Mouse (Mus musculus): ENCODE measurements around the gene Sypl2. TPM values are rescaled to one million over a fixed set of nuclear protein-coding genes. Genes with fewer than 3 reads are reported as not detected.

Sypl2 gene
- polyA plus RNA-seq (2014; fragmentation: Illumina TruSeq; extraction: RNeasy Lipid Tissue Mini Kit (QIAGEN cat#74804); ENCODE audit: low read depth, low replicate concordance): 14.7 TPM

DNA sequence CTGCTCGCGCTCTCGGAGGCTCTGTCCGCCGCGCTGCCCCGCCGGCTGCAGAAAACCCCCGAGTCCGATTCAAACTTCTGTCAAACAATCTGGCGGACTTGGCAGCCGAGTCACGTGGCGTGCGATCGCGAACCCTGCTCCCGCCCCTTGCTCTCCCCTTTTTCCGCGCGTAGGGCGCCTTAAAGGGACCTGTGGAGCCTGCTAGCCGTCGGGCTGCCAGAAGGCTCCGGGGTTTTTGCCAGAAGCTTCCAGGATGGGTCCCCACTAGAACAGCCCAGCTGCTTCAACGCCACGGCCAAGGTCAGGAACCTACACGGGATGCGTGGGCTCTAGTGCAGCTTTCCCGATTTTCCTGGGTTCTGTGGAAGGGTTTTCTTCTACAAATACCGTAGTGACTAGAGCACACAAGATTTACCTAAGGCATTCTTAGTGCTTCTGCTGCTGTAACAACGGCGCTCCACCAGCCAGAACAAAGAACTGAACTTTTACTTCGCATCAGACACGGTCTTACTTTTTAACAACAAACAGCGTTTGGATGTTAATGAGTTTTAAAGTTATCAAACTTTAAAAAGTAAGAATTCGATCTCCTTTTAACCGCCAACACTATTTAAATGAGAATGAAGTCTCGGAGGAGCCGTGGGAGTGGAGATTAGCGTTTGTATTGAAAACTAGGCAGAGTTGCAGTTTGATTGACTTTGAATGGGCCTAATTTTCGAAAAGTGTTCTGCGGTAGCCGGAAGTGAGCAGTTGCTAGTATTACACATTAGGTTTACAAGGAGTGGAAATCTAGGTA lies at the start of gene Sypl2:
Sypl2 (minus strand) TSS at position 91 of the 793 bp plus-strand sequence.

DNA sequence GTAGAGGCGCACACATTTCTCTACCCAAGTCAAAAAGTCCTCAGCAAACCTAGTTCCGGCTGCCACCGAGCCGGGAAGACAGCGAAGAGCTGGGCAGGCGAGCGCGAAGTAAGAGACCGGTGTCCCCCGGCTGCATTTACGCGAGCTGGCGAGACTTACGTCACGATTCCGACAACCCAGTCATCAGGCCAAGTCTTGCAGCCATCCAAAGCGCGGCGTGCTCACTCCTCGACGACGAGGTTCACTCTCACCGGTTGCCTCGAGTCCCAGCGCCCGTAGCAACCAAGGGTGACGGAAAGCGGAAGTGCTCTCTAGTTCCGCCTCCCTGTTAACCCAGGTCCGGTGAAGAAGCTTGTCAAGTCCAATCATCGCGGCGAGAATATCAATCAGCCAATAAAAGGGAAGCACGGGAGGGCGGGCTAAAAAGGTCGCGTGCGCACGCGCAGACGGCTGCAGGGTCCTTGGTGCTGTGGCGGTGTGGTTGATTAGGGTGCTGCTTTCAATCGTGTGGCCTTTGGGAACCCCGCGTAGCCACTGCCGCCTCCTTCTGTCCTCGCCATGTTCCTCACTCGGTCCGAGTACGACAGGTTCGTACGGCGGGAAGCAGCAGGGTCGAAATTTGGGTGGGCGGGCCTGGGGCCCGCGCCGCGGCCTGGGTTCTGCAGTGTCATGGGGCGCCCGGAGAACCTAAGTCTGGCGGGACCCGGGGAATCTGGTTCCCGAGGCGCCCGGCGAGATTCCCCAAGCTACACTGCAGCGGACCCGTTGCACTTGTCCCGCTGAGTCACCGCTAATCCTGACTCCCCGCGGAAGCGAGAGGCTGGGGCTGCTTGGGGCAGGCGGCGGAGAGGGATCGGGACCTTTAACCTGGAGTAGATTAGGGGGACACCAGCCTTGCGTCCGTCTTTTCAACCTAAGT lies 30.5 kb upstream of the Sypl2 start, which contains the start of gene Psma5:
Psma5 (plus strand) TSS at position 208 of the 919 bp plus-strand sequence.

DNA sequence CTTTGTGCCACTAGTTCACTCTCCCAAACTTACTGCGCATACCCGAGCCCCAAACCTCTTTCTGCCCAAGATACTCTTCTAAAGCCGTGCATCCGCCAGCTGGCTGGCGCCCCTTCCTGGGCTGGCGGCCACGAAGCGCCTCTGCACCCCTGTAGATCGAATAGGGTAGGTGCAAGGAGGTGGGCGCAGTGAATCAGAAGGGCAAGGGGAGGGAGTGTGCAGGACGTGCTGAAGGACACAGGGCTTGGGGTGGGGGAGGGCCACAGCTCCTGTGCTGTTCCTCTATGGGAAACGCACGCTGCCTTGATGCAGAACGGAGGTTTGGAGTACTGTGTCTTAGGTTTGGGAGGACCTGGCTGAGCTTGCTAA lies 15.7 kb downstream of the Sypl2 start, which contains the start of gene Atxn7l2:
Atxn7l2 (minus strand) TSS at position 164 of the 369 bp plus-strand sequence.

DNA sequence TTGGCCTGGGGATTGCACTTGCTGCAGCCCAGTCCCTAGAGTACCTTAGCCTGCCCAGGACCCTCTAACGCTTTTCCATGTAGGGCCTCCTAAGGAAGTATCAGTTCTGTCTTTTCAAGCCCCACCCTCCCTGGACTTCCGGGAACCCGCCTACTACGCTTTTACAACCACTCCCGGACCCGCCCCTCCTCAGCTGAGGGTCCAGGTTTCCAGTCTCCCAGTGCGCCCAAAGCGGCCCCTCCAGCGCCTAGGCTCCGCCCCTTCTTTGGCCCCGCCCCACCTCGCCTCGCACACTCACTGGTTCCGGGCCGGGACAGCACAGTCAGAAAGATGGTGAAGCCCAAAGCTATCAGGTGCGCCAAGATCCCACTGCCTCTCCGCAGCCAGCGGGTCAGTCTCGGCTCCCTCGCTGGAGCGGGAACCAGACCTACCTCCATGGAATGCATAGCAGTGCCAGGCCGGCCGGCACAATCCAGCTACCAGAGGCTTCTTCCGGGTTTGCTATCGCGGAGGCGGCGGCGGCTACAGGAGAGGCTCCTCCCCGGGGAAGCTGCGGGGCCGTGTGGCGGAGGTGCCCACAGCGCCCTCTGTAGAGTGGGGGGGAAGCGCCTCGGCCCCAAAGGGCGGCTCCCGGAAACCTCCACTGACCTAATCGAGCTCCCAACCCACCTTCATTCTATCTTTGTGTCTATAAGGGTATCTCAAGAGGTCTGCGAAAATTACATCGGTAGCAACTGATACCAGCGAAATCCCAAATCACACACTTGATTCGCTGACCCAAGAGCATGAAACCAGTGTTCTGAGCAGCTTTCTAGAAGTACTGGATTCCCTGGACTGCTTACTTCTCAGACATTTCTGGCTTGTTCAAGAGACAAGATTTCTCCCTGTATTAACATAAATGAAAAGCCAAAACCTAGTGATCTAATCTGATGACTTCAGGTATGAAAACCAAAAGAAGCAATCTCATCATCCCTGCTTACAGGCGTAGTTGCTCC lies 25.8 kb downstream of the Sypl2 start, which contains the start of gene Cyb561d1:
Cyb561d1 (minus strand) TSS at position 884 of the 995 bp plus-strand sequence.

DNA sequence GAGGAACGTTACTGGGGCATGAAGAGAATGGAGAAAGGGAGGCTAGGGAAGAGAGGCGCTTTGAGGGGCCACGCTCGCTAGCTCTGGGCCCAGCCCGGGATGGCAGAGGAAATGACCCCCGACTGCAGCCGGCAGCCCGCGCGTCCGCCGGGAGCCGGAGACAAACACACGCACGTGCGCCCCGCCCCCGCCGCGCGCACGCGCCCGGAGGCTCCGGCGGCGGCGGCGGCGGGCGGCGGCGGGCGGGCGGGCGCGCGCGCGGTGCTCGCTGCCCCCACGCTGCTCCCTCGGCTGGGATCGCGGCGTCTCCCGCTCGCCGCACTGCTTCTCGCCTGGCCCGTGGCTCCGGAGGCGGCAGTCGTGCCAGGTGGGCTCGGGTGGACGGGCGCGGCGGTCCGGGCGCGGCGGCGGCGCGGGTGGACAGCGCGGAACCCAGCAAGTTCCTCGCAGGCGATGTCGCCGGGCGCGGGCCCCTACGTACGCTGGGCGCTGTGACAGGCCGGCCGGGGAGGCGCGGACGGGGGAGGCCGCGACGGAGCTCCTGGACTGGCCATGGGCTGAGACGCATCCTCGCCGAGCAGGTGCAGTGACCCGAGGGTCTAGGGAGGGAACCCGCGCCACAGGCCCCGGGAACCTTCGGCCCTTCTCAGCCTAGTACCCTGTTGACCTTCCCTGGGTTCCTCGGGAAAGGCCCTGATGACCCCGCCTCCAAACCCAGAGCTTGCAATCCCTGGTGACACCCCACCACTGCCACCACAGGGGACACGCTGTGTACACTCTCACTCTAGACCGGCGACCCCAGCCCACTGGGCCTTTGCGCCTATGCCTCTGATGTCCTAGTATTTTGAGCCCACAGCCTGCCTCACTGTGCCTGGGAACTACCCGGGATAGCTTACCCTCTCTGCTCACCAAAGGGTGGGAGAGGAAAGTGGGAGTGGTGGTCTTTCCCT lies 40.1 kb downstream of the Sypl2 start, which contains the start of gene Amigo1:
Amigo1 (plus strand) TSS at position 238 of the 950 bp plus-strand sequence.

Other genes with a start within 250 kb of the Sypl2 start
- 66.2 TPM for gene Gstm2, start 240.2 kb downstream of the Sypl2 start, polyA plus RNA-seq (2014; fragmentation: Illumina TruSeq; extraction: RNeasy Lipid Tissue Mini Kit (QIAGEN cat#74804); ENCODE audit: low read depth, low replicate concordance)
- gene Gstm1, start 208.7 kb downstream of the Sypl2 start, polyA plus RNA-seq (2014; fragmentation: Illumina TruSeq; extraction: RNeasy Lipid Tissue Mini Kit (QIAGEN cat#74804); ENCODE audit: low read depth, low replicate concordance): 53.9 TPM
- gene Gstm4, start 181.8 kb downstream of the Sypl2 start, polyA plus RNA-seq (2014; fragmentation: Illumina TruSeq; extraction: RNeasy Lipid Tissue Mini Kit (QIAGEN cat#74804); ENCODE audit: low read depth, low replicate concordance): 3.7 TPM
- 8.5 TPM for gene Ampd2, start 140.0 kb downstream of the Sypl2 start, polyA plus RNA-seq (2014; fragmentation: Illumina TruSeq; extraction: RNeasy Lipid Tissue Mini Kit (QIAGEN cat#74804); ENCODE audit: low read depth, low replicate concordance)
- gene Gnat2, start 133.9 kb downstream of the Sypl2 start, polyA plus RNA-seq (2014; fragmentation: Illumina TruSeq; extraction: RNeasy Lipid Tissue Mini Kit (QIAGEN cat#74804); ENCODE audit: low read depth, low replicate concordance): 0.77 TPM
- 225 TPM for gene Gnai3, start 80.5 kb downstream of the Sypl2 start, polyA plus RNA-seq (2014; fragmentation: Illumina TruSeq; extraction: RNeasy Lipid Tissue Mini Kit (QIAGEN cat#74804); ENCODE audit: low read depth, low replicate concordance)
- gene Gpr61, start 71.8 kb downstream of the Sypl2 start, polyA plus RNA-seq (2014; fragmentation: Illumina TruSeq; extraction: RNeasy Lipid Tissue Mini Kit (QIAGEN cat#74804); ENCODE audit: low read depth, low replicate concordance): not detected
- gene Amigo1, start 40.3 kb downstream of the Sypl2 start, polyA plus RNA-seq (2014; fragmentation: Illumina TruSeq; extraction: RNeasy Lipid Tissue Mini Kit (QIAGEN cat#74804); ENCODE audit: low read depth, low replicate concordance): 7.6 TPM
- 5.1 TPM for gene Cyb561d1, start 25.4 kb downstream of the Sypl2 start, polyA plus RNA-seq (2014; fragmentation: Illumina TruSeq; extraction: RNeasy Lipid Tissue Mini Kit (QIAGEN cat#74804); ENCODE audit: low read depth, low replicate concordance)
- gene Atxn7l2, start 15.7 kb downstream of the Sypl2 start, polyA plus RNA-seq (2014; fragmentation: Illumina TruSeq; extraction: RNeasy Lipid Tissue Mini Kit (QIAGEN cat#74804); ENCODE audit: low read depth, low replicate concordance): 2.3 TPM
- gene Psma5, start 30.3 kb upstream of the Sypl2 start, polyA plus RNA-seq (2014; fragmentation: Illumina TruSeq; extraction: RNeasy Lipid Tissue Mini Kit (QIAGEN cat#74804); ENCODE audit: low read depth, low replicate concordance): 101 TPM
- gene Sort1, start 57.4 kb upstream of the Sypl2 start, polyA plus RNA-seq (2014; fragmentation: Illumina TruSeq; extraction: RNeasy Lipid Tissue Mini Kit (QIAGEN cat#74804); ENCODE audit: low read depth, low replicate concordance): 24.3 TPM
- gene Mybphl, start 138.3 kb upstream of the Sypl2 start, polyA plus RNA-seq (2014; fragmentation: Illumina TruSeq; extraction: RNeasy Lipid Tissue Mini Kit (QIAGEN cat#74804); ENCODE audit: low read depth, low replicate concordance): not detected
- gene Psrc1, start 157.2 kb upstream of the Sypl2 start, polyA plus RNA-seq (2014; fragmentation: Illumina TruSeq; extraction: RNeasy Lipid Tissue Mini Kit (QIAGEN cat#74804); ENCODE audit: low read depth, low replicate concordance): not detected
- 2.6 TPM for gene Celsr2, start 188.9 kb upstream of the Sypl2 start, polyA plus RNA-seq (2014; fragmentation: Illumina TruSeq; extraction: RNeasy Lipid Tissue Mini Kit (QIAGEN cat#74804); ENCODE audit: low read depth, low replicate concordance)
- gene Sars, start 218.6 kb upstream of the Sypl2 start, polyA plus RNA-seq (2014; fragmentation: Illumina TruSeq; extraction: RNeasy Lipid Tissue Mini Kit (QIAGEN cat#74804); ENCODE audit: low read depth, low replicate concordance): 19.5 TPM